Mouse (Mus musculus): ENCODE results near the gene Ptprb.

Ptprb gene

GRCm38 (mm10) chr10:116296439-116296838 is 21.1 kb downstream of the Ptprb start:
- no peak for DNase-seq (ENCODE audit: low read depth)

GRCm38 (mm10) chr10:116297854-116298253 is 22.5 kb downstream of the Ptprb start:
- DNase-seq (ENCODE audit: low read depth): no peak

- DNase-seq (ENCODE audit: low read depth): no peak
Measured at GRCm38 (mm10) chr10:116300824-116301223, 25.5 kb downstream of the Ptprb start.

- no peak for DNase-seq (ENCODE audit: low read depth)
Measured at GRCm38 (mm10) chr10:116301258-116301657, 25.9 kb downstream of the Ptprb start.

- DNase-seq (ENCODE audit: low read depth): no peak
Measured at GRCm38 (mm10) chr10:116304355-116304754, 29.0 kb downstream of the Ptprb start.

GRCm38 (mm10) chr10:116309460-116309859 is 34.1 kb downstream of the Ptprb start:
- no peak for DNase-seq (ENCODE audit: low read depth)

- no peak for DNase-seq (ENCODE audit: low read depth)
Measured at GRCm38 (mm10) chr10:116310516-116311210, 35.3 kb downstream of the Ptprb start.

- DNase-seq (ENCODE audit: low read depth): peak; percentile 64
Measured at GRCm38 (mm10) chr10:116319246-116319645, 43.9 kb downstream of the Ptprb start.

- no peak for DNase-seq (ENCODE audit: low read depth)
Measured at GRCm38 (mm10) chr10:116329086-116329485, 53.8 kb downstream of the Ptprb start.

GRCm38 (mm10) chr10:116330458-116330857 is 55.1 kb downstream of the Ptprb start:
- DNase-seq (ENCODE audit: low read depth): peak; percentile 83

- no peak for DNase-seq (ENCODE audit: low read depth)
Measured at GRCm38 (mm10) chr10:116330961-116331510, 55.7 kb downstream of the Ptprb start.

GRCm38 (mm10) chr10:116333666-116334065 is 58.3 kb downstream of the Ptprb start:
- no peak for DNase-seq (ENCODE audit: low read depth)

- DNase-seq (ENCODE audit: low read depth): no peak
Measured at GRCm38 (mm10) chr10:116334120-116334519, 58.8 kb downstream of the Ptprb start.

GRCm38 (mm10) chr10:116335328-116335727 is 60.0 kb downstream of the Ptprb start:
- DNase-seq (ENCODE audit: low read depth): no peak

GRCm38 (mm10) chr10:116341194-116341593 is 65.9 kb downstream of the Ptprb start:
- no peak for DNase-seq (ENCODE audit: low read depth)

- DNase-seq (ENCODE audit: low read depth): no peak
Measured at GRCm38 (mm10) chr10:116346618-116347184, 71.4 kb downstream of the Ptprb start.

GRCm38 (mm10) chr10:116349004-116349403 is 73.7 kb downstream of the Ptprb start:
- no peak for DNase-seq (ENCODE audit: low read depth)

GRCm38 (mm10) chr10:116350532-116350931 is 75.2 kb downstream of the Ptprb start:
- DNase-seq (ENCODE audit: low read depth): no peak

GRCm38 (mm10) chr10:116354372-116354771 is 79.0 kb downstream of the Ptprb start:
- no peak for DNase-seq (ENCODE audit: low read depth)

- no peak for DNase-seq (ENCODE audit: low read depth)
Measured at GRCm38 (mm10) chr10:116362181-116362580, 86.9 kb downstream of the Ptprb start.

- no peak for DNase-seq (ENCODE audit: low read depth)
Measured at GRCm38 (mm10) chr10:116362645-116363044, 87.3 kb downstream of the Ptprb start.

- no peak for DNase-seq (ENCODE audit: low read depth)
Measured at GRCm38 (mm10) chr10:116364759-116365158, 89.4 kb downstream of the Ptprb start.

GRCm38 (mm10) chr10:116370991-116371725 is 95.8 kb downstream of the Ptprb start:
- DNase-seq (ENCODE audit: low read depth): no peak

All from induced T-regulatory cell, adult 2 months (primary cell).